Mouse (Mus musculus) spleen, adult 2 months (tissue): ENCODE results near the gene Ptprc. TPM values are rescaled to one million over a fixed set of nuclear protein-coding genes. Genes with fewer than 3 reads are reported as not detected.

Experiments
- DNase-seq, 2 experiments: peaks; one replicate each; pipeline versions ENCODE4 v3.0.0 to v3.0.0-alpha.2; 2012 to 2021; ENCODE audit warnings: low spot score in 2 of 2, low read depth in 1 of 2
- H3K27ac ChIP-seq: fragments of 200-500 bp; 2 replicates; pipeline ENCODE4 v1.5.1; 2012; ENCODE audit warnings: low read length, inconsistent platforms; ENCODE audit not compliant: insufficient read depth
- H3K27me3 ChIP-seq: fragments of 200-500 bp; 2 replicates; pipeline ENCODE4 v1.6.1; 2012; ENCODE audit warnings: mild to moderate bottlenecking, moderate library complexity, low read length, inconsistent platforms; ENCODE audit not compliant: control insufficient read depth, insufficient read depth
- H3K36me3 ChIP-seq: fragments of 200-500 bp; 2 replicates; pipeline ENCODE4 v1.6.1; 2012; ENCODE audit warnings: mild to moderate bottlenecking, low read length, inconsistent platforms; ENCODE audit not compliant: control insufficient read depth, insufficient read depth
- H3K4me1 ChIP-seq: fragments of 200-500 bp; 2 replicates; pipeline ENCODE4 v1.6.1; 2011; ENCODE audit warnings: inconsistent platforms; ENCODE audit not compliant: control insufficient read depth, insufficient read depth, insufficient read length
- H3K4me3 ChIP-seq: fragments of 200-500 bp; 2 replicates; pipeline ENCODE4 v1.5.1; 2011; ENCODE audit warnings: mild to moderate bottlenecking, inconsistent platforms; ENCODE audit not compliant: insufficient read depth, insufficient read length; ENCODE audit errors: extremely low read depth
- CTCF ChIP-seq: fragments of 200-500 bp; IDR thresholded peaks from 2 replicates; pipeline ENCODE4 v1.5.1; 2011; ENCODE audit warnings: mild to moderate bottlenecking, inconsistent platforms; ENCODE audit not compliant: insufficient read depth, insufficient read length, insufficient replicate concordance; ENCODE audit errors: extremely low read depth
- POLR2A ChIP-seq: fragments of 200-500 bp; IDR thresholded peaks from 2 replicates; pipeline ENCODE4 v1.6.1; 2011; ENCODE audit warnings: low read depth, low read length, inconsistent platforms
- WGBS: fragments of 180-500 bp; shearing (Covaris S2); methylation state at CpG from one replicate; pipeline ENCODE4 v1.1.7; 2018; 5-methylcytosine and 5-hydroxymethylcytosine counted together
- polyA plus RNA-seq: library from polyadenylated mRNA; depleted of rRNA; stranded (reverse); fragments of >200 nt; gene quantifications from 2 replicates; pipeline ENCODE4 v1.2.3, GENCODE M21; 2012; rRNA removed

Gene Ptprc
- polyA plus RNA-seq, 1 experiment = 239 TPM

DNA sequence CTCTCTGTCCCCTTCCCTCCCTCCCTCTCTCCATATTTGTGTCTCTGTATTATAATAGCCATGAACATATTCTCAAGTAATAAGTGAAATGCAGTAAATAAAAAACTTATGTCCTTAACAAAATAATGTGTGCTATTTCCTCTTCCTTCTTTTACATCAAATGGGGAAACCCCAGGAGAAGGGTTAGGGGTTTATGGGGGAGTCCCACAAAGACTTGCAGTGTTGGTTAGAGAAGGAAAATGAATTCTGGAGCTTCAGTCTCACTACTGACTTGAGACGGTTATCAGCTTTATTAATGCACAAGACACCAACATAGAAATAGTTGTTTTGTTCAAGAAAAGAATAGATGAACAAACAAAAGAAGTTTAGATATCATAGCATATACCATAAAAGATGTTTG, 150.2 kb downstream of the Ptprc start:
- no peaks in the 10 kb centered on the region for H3K36me3 ChIP-seq
- H3K4me3 ChIP-seq = no peak overlapping the region
- no peak overlapping the region for H3K27ac ChIP-seq
- H3K4me1 ChIP-seq = no peaks in the 10 kb centered on the region
- WGBS = 53% methylated on average over 1 of the region's 1 CpGs
- TF ChIP-seq CTCF = no peak
- no peak for TF ChIP-seq POLR2A
- H3K27me3 ChIP-seq = no peaks in the 10 kb centered on the region
- DNase-seq = no peak

- WGBS = 82% methylated on average over 4 of the region's 4 CpGs
These were observed 151.9 kb downstream of the Ptprc start for GRCm38 (mm10) chr1:138023601-138024000.

GRCm38 (mm10) chr1:138022918-138023295, 152.6 kb downstream of the Ptprc start:
- H3K4me1 ChIP-seq = no peaks in the 10 kb centered on the region
- no peaks in the 10 kb centered on the region for H3K36me3 ChIP-seq
- no peaks in the 10 kb centered on the region for H3K27me3 ChIP-seq
- DNase-seq = no peak
- WGBS = 85% methylated on average over 3 of the region's 3 CpGs
- no peak overlapping the region for H3K4me3 ChIP-seq
- no peak for TF ChIP-seq CTCF
- TF ChIP-seq POLR2A = no peak
- no peak overlapping the region for H3K27ac ChIP-seq

More at GRCm38 (mm10) chr1:138023601-138024000, 151.9 kb downstream of the Ptprc start:
- Histone ChIP-seq H3K4me3 (no peak overlapping the region), H3K27me3 (no peaks in the 10 kb centered on the region), H3K36me3 (no peaks in the 10 kb centered on the region), H3K27ac (no peak overlapping the region), H3K4me1 (no peaks in the 10 kb centered on the region)
- no peak for DNase-seq
- no peak for TF ChIP-seq CTCF
- TF ChIP-seq POLR2A = no peak

GRCm38 (mm10) chr1:138021962-138022917, 153.3 kb downstream of the Ptprc start:
- Histone ChIP-seq H3K27me3 (no peaks in the 10 kb centered on the region), H3K27ac (no peak overlapping the region), H3K36me3 (no peaks in the 10 kb centered on the region), H3K4me1 (no peaks in the 10 kb centered on the region), H3K4me3 (no peak overlapping the region)
- TF ChIP-seq POLR2A (no peak), CTCF (no peak)
- DNase-seq = no peak
- WGBS = 90% methylated on average over 11 of the region's 11 CpGs

Other genes with a start within 250 kb of the Ptprc start
- gene Atp6v1g3, start 98.0 kb upstream of the Ptprc start, polyA plus RNA-seq = not detected in 2 replicates